Mouse (Mus musculus) hindbrain, embryonic 15.5 days (tissue): ENCODE data around the gene Emilin1. TPM values are rescaled to one million over a fixed set of nuclear protein-coding genes. Genes with fewer than 3 reads are reported as not detected.

Experiments
- ATAC-seq: fragments of 200-750 bp; cut with Nextera tagmentation; 2 replicates; pipeline ENCODE4 v1.8.0; 2017; ENCODE audit warnings: low read depth, moderate number of reproducible peaks, moderate TSS enrichment; ENCODE audit not compliant: low FRiP score
- H3K27ac ChIP-seq: fragments of 300-500 bp; sonication (generic); replicated peaks from 2 replicates; pipeline ENCODE4 v1.5.1; 2015; ENCODE audit warnings: mild to moderate bottlenecking, inconsistent platforms
- H3K27me3 ChIP-seq: fragments of 300-500 bp; sonication (generic); 2 replicates; pipeline ENCODE4 v1.6.1; 2015; ENCODE audit warnings: control low read depth, inconsistent platforms
- H3K36me3 ChIP-seq: fragments of 300-500 bp; sonication (generic); 2 replicates; pipeline ENCODE4 v1.6.1; 2015; ENCODE audit warnings: control low read depth, inconsistent platforms
- H3K4me1 ChIP-seq: fragments of 300-500 bp; sonication (generic); replicated peaks from 2 replicates; pipeline ENCODE4 v1.6.1; 2015; ENCODE audit warnings: control low read depth, inconsistent platforms
- H3K4me2 ChIP-seq: fragments of 300-500 bp; sonication (generic); 2 replicates; pipeline ENCODE4 v1.6.1; 2015; ENCODE audit warnings: moderate library complexity, mild to moderate bottlenecking, inconsistent platforms
- H3K4me3 ChIP-seq: fragments of 300-500 bp; sonication (generic); 2 replicates; pipeline ENCODE4 v1.5.1; 2015; ENCODE audit warnings: mild to moderate bottlenecking, inconsistent platforms
- H3K9ac ChIP-seq: fragments of 300-500 bp; sonication (generic); 2 replicates; pipeline ENCODE4 v1.6.1; 2015; ENCODE audit warnings: inconsistent platforms
- H3K9me3 ChIP-seq: fragments of 300-500 bp; sonication (generic); 2 replicates; pipeline ENCODE4 v1.6.1; 2016; ENCODE audit warnings: control low read depth, inconsistent platforms
- WGBS: fragments of 180-500 bp; shearing (Covaris S2); methylation state at CpG from one replicate; pipeline ENCODE4 v1.1.7; 2015; 5-methylcytosine and 5-hydroxymethylcytosine counted together
- polyA plus RNA-seq: library from polyadenylated mRNA; unstranded; fragments of >200 nt; fragmentation: Nextera tagmentation; extraction: Ambion mirVana; gene quantifications from 2 replicates; pipeline ENCODE4 v1.2.1, GENCODE M21; 2015

The Emilin1 gene
- polyA plus RNA-seq, 1 experiment from 2014 or later = 17.0 TPM

DNA sequence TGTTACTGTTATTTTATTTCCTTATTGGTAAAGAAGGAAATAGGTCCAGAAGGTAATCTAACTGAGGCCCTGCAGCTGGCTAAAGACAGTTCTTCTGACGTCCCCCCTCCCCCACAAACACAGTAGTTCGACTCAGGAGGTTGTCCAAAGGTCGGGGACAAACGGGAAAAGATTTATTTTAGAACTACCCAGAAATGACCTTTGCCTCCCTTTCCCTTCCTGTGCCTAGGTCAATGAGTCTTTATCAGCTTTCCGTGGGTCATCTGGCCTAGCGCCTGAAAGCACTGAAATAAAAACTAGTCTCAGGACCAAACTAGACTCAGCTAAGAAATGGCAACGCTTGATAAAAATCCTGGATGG lies 3.9 kb upstream of the Emilin1 start:
- WGBS = 64% methylated on average over 7 of the region's 7 CpGs
- no peak overlapping the region for H3K27ac ChIP-seq
- no peak overlapping the region for H3K9ac ChIP-seq

GRCm38 (mm10) chr5:30909863-30910262 lies 3.3 kb upstream of the Emilin1 start:
- no peak for ATAC-seq
- Histone ChIP-seq H3K4me3 (no peak overlapping the region), H3K27ac (no peak overlapping the region), H3K27me3 (no peaks in the 10 kb centered on the region), H3K9me3 (no peaks in the 10 kb centered on the region), H3K4me2 (no peak overlapping the region), H3K4me1 (peaks cover 44% of the 10 kb centered on the region), H3K9ac (no peak overlapping the region), H3K36me3 (peaks cover 6% of the 10 kb centered on the region)
- WGBS = 86% methylated on average over 7 of the region's 7 CpGs

More for the DNA sequence above, 3.9 kb upstream of the Emilin1 start:
- Histone ChIP-seq H3K4me3 (no peak overlapping the region), H3K9me3 (no peaks in the 10 kb centered on the region), H3K4me2 (no peak overlapping the region), H3K36me3 (peaks cover 12% of the 10 kb centered on the region), H3K27me3 (no peaks in the 10 kb centered on the region), H3K4me1 (peaks cover 47% of the 10 kb centered on the region)
- ATAC-seq = no peak

DNA sequence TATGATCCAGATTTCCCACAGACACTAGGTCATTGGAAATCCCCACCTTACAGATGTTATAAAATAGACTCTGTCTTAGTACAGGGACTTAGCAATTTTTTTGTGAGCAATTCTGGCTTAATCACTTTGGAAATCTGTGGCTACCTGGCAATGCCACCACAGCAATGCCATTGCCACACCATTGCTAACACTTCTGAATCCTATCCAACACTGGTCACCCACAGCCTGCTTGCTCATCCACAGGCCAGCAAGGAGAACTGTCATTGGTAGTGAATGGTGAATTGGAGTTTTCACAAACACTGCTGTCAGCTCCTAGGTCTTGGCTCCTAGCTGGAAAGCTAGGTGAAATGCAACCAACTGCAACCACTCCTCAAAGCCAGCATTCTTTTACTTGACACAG lies 2.7 kb upstream of the Emilin1 start:
- H3K4me3 ChIP-seq = no peak overlapping the region
- H3K4me2 ChIP-seq = no peak overlapping the region
- no peak overlapping the region for H3K9ac ChIP-seq
- peaks cover 1% of the 10 kb centered on the region; the same call in 1 of the 2 replicates for H3K36me3 ChIP-seq
- H3K9me3 ChIP-seq = no peaks in the 10 kb centered on the region
- H3K4me1 ChIP-seq = peaks cover 41% of the 10 kb centered on the region
- H3K27me3 ChIP-seq = no peaks in the 10 kb centered on the region
- no peak overlapping the region for H3K27ac ChIP-seq
- no peak for ATAC-seq

DNA sequence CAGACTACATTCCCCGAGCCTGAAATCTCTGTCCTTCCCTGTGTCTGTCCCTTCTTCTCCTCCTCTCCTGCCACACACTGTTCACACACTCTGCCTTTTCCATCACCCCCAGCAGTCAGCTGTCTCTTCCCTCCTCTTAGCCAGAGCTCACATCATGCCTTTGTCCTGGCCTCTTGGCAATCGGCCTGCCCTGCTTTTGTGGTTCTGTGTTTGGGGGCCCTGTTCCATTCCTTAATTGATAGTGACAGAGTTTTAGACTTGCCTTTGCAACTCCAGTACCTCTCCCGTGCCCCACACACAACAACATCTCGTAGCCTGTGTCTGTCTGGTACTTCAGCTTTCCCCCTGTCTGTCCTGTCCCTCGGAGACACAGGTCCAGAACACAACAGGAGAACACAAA lies 1.0 kb upstream of the Emilin1 start:
- Histone ChIP-seq H3K4me1 (peaks cover 32% of the 10 kb centered on the region), H3K27ac (peak overlapping the region; percentile 59; the same call in 1 of the 2 replicates)
- WGBS = 50% methylated on average over 5 of the region's 5 CpGs

GRCm38 (mm10) chr5:30914101-30914635 lies 966 bp downstream of the Emilin1 start:
- H3K4me3 ChIP-seq = peak overlapping the region; percentile 11; the same call in 1 of the 2 replicates
- no peak overlapping the region for H3K9ac ChIP-seq
- no peak for ATAC-seq

More for the DNA sequence above, 1.0 kb upstream of the Emilin1 start:
- Histone ChIP-seq H3K4me3 (no peak overlapping the region), H3K9me3 (no peaks in the 10 kb centered on the region), H3K36me3 (no peaks in the 10 kb centered on the region), H3K4me2 (no peak overlapping the region), H3K9ac (no peak overlapping the region), H3K27me3 (no peaks in the 10 kb centered on the region)
- no peak for ATAC-seq

GRCm38 (mm10) chr5:30914849-30915248 lies 1.6 kb downstream of the Emilin1 start:
- Histone ChIP-seq H3K27me3 (no peaks in the 10 kb centered on the region), H3K4me1 (peaks cover 24% of the 10 kb centered on the region), H3K4me2 (peak overlapping the region; percentile 38), H3K36me3 (no peaks in the 10 kb centered on the region), H3K4me3 (no peak overlapping the region), H3K9ac (no peak overlapping the region), H3K27ac (no peak overlapping the region), H3K9me3 (no peaks in the 10 kb centered on the region)
- ATAC-seq = no peak
- WGBS = 82% methylated on average over 6 of the region's 6 CpGs

More at GRCm38 (mm10) chr5:30914101-30914635, 966 bp downstream of the Emilin1 start:
- WGBS = 82% methylated on average over 7 of the region's 7 CpGs
- Histone ChIP-seq H3K4me2 (peak overlapping the region; percentile 38), H3K27me3 (no peaks in the 10 kb centered on the region), H3K4me1 (peaks cover 24% of the 10 kb centered on the region), H3K36me3 (no peaks in the 10 kb centered on the region), H3K27ac (peak overlapping the region; percentile 59; the same call in 1 of the 2 replicates), H3K9me3 (no peaks in the 10 kb centered on the region)

GRCm38 (mm10) chr5:30915456-30915855 lies 2.3 kb downstream of the Emilin1 start:
- Histone ChIP-seq H3K4me1 (peaks cover 27% of the 10 kb centered on the region), H3K9me3 (no peaks in the 10 kb centered on the region), H3K27me3 (no peaks in the 10 kb centered on the region), H3K27ac (0 out of 2 replicates have a peak overlapping the region, but pooled peaks have one; percentile 23), H3K4me3 (no peak overlapping the region), H3K4me2 (peak overlapping the region; percentile 38), H3K9ac (no peak overlapping the region), H3K36me3 (no peaks in the 10 kb centered on the region)
- peak; percentile 21; the same call in 1 of the 2 replicates for ATAC-seq
- 72% methylated on average over 9 of the region's 9 CpGs for WGBS

- no peak overlapping the region for H3K9ac ChIP-seq
- H3K9me3 ChIP-seq = no peaks in the 10 kb centered on the region
- no peak overlapping the region for H3K4me3 ChIP-seq
- peak overlapping the region; percentile 57 for H3K27ac ChIP-seq
- peaks cover 32% of the 10 kb centered on the region for H3K4me1 ChIP-seq
- no peaks in the 10 kb centered on the region for H3K27me3 ChIP-seq
- peak overlapping the region; percentile 38 for H3K4me2 ChIP-seq
- WGBS = 3% methylated on average over 7 of the region's 7 CpGs
- peak; percentile 83 for ATAC-seq
- no peaks in the 10 kb centered on the region for H3K36me3 ChIP-seq
Measured at GRCm38 (mm10) chr5:30915974-30916433, 2.8 kb downstream of the Emilin1 start.

- Histone ChIP-seq H3K27me3 (no peaks in the 10 kb centered on the region), H3K4me2 (no peak overlapping the region), H3K4me1 (peaks cover 38% of the 10 kb centered on the region), H3K4me3 (no peak overlapping the region), H3K9ac (no peak overlapping the region), H3K36me3 (no peaks in the 10 kb centered on the region), H3K9me3 (no peaks in the 10 kb centered on the region), H3K27ac (no peak overlapping the region)
- WGBS = 92% methylated on average over 9 of the region's 9 CpGs
- no peak for ATAC-seq
Measured at GRCm38 (mm10) chr5:30916841-30917240, 3.6 kb downstream of the Emilin1 start.

DNA sequence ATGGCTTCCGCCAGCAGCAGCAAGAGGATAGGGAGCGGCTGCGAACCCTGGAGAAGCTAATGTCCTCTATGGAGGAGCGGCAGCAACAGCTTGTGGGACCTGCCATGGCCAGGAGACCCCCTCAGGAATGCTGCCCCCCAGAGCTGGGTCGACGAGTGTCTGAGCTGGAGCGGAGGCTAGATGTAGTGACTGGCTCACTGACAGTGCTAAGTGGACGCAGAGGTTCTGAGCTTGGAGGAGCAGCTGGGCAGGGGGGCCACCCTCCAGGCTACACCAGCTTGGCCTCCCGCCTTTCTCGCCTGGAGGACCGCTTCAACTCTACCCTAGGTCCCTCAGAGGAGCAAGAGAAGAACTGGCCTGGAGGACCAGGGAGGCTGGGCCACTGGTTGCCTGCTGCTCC lies 4.1 kb downstream of the Emilin1 start:
- Histone ChIP-seq H3K9me3 (no peaks in the 10 kb centered on the region), H3K36me3 (no peaks in the 10 kb centered on the region), H3K9ac (no peak overlapping the region), H3K4me1 (peaks cover 39% of the 10 kb centered on the region), H3K27ac (no peak overlapping the region), H3K4me2 (no peak overlapping the region), H3K27me3 (no peaks in the 10 kb centered on the region), H3K4me3 (no peak overlapping the region)
- WGBS = 91% methylated on average over 11 of the region's 11 CpGs
- ATAC-seq = no peak

GRCm38 (mm10) chr5:30917891-30918670 lies 4.9 kb downstream of the Emilin1 start:
- Histone ChIP-seq H3K36me3 (no peaks in the 10 kb centered on the region), H3K4me1 (peaks cover 37% of the 10 kb centered on the region), H3K27me3 (no peaks in the 10 kb centered on the region), H3K9ac (no peak overlapping the region), H3K4me2 (no peak overlapping the region), H3K4me3 (no peak overlapping the region), H3K9me3 (no peaks in the 10 kb centered on the region), H3K27ac (no peak overlapping the region)
- WGBS = 85% methylated on average over 31 of the region's 31 CpGs
- ATAC-seq = no peak

- Histone ChIP-seq H3K27ac (no peak overlapping the region), H3K27me3 (no peaks in the 10 kb centered on the region), H3K4me3 (no peak overlapping the region), H3K9me3 (no peaks in the 10 kb centered on the region), H3K4me2 (no peak overlapping the region), H3K4me1 (peaks cover 34% of the 10 kb centered on the region), H3K36me3 (no peaks in the 10 kb centered on the region), H3K9ac (no peak overlapping the region)
- ATAC-seq = no peak
- 84% methylated on average over 8 of the region's 8 CpGs for WGBS
Measured at GRCm38 (mm10) chr5:30918691-30919090, 5.5 kb downstream of the Emilin1 start.
